Mouse (Mus musculus): ENCODE data around the gene Gm17349. TPM values are rescaled to one million over a fixed set of nuclear protein-coding genes. Genes with fewer than 3 reads are reported as not detected.

Gene Gm17349
- total and polyA plus RNA-seq, 3 experiments = 2.1 TPM; not detected in 2

- Histone ChIP-seq H3K4me1 (ENCODE audit: control insufficient read depth in 1 of 2, insufficient read depth in 2 of 2, low read length in 2 of 2) (peaks cover 0 to 22% of the 10 kb centered on the region in 2 experiments; a peak in 3 of 4 replicates), H3K79me2 (ENCODE audit: control insufficient read depth, insufficient read depth, low read length, poor library complexity) (peaks cover 4% of the 10 kb centered on the region; the same call in 1 of the 2 replicates), H3K9ac (ENCODE audit: control insufficient read depth, low read depth, low read length, poor library complexity, severe bottlenecking) (no peak overlapping the region), H3K9me3 (replicated peaks; ENCODE audit: insufficient read depth, low read length) (no peaks in the 10 kb centered on the region), H3K4me3 (ENCODE audit: control insufficient read depth in 1 of 2, insufficient read depth in 1 of 2, low read depth in 2 of 2, low read length in 2 of 2) (no peak overlapping the region), H3K27ac (ENCODE audit: control insufficient read depth, low read depth, low read length) (no peak overlapping the region), H3K27me3 (ENCODE audit: control insufficient read depth in 1 of 2, insufficient read depth in 2 of 2, low read length in 2 of 2) (peaks cover under 1 to 5% of the 10 kb centered on the region in 2 experiments; a peak in 3 of 4 replicates), H3K36me3 (ENCODE audit: control insufficient read depth in 1 of 2, insufficient read depth in 2 of 2, low read length in 2 of 2) (peaks cover 0 to 10% of the 10 kb centered on the region in 2 experiments; a peak in 1 of 4 replicates)
- TF ChIP-seq POLR2AphosphoS5 (IDR thresholded peaks at IDR 0.05; ENCODE audit: borderline replicate concordance, low read depth, low read length) = no peak
- no peak for TF ChIP-seq USF2 (IDR thresholded peaks at IDR 0.05; ENCODE audit: borderline replicate concordance in 1 of 2, insufficient read depth in 1 of 2, low read depth in 1 of 2, low read length in 2 of 2)
- TF ChIP-seq JUND (IDR thresholded peaks at IDR 0.05; ENCODE audit: low read depth, low read length) = no peak
- TF ChIP-seq POLR2A (IDR thresholded peaks at IDR 0.05; ENCODE audit: control insufficient read depth in 1 of 2, insufficient read depth in 1 of 2, low read depth in 1 of 2, low read length in 2 of 2, poor library complexity in 1 of 2) = no peak
- no peak for TF ChIP-seq CTCF (IDR thresholded peaks at IDR 0.05 in 2 of 3, conservative IDR thresholded peaks at IDR 0.05 in 1 of 3; ENCODE audit: control insufficient read depth in 1 of 3, insufficient read depth in 1 of 3, low read depth in 2 of 3, low read length in 3 of 3, poor library complexity in 1 of 3, severe bottlenecking in 1 of 3)
- TF ChIP-seq MAZ (IDR thresholded peaks at IDR 0.05; ENCODE audit: low read depth, low read length) = no peak
- TF ChIP-seq RAD21 (IDR thresholded peaks at IDR 0.05; ENCODE audit: low read depth, low read length) = no peak
- no peak for DNase-seq (ENCODE audit: low read depth, low spot score)
Measured at GRCm38 (mm10) chr15:99699715-99700114, 5.6 kb downstream of the Gm17349 start.

DNA sequence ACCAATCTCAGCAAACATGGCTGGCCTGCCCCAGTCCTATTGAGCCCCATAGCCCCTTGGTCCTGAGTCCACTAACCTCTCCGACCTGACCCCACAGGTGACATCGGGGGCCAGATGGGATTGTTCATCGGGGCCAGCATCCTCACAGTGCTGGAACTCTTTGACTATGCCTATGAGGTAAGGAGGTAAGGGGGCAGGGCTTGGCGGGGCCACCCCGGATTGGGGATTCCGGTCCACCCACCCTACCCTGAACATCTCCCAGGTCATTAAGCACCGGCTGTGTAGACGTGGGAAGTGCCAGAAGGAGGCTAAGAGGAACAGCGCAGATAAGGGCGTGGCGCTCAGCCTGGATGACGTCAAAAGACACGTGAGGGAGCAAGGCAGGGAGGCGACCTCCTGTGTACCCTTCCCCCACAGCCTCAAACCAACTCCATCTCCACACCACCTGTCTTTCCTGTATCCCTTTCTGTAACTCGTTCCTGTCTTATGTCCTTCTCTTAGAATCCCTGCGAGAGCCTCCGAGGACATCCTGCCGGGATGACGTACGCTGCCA, 6.7 kb downstream of the Gm17349 start:
- TF ChIP-seq POLR2A (IDR thresholded peaks at IDR 0.05; ENCODE audit: control insufficient read depth in 1 of 2, insufficient read depth in 1 of 2, low read depth in 1 of 2, low read length in 2 of 2, poor library complexity in 1 of 2) (0 out of 4 replicates have a peak, but pooled peaks of 1 of the 2 experiments have one; percentile 16), MXI1 (IDR thresholded peaks at IDR 0.05; ENCODE audit: low read depth, low read length) (0 out of 2 replicates have a peak, but pooled peaks have one; percentile 40), MYC (IDR thresholded peaks at IDR 0.05; ENCODE audit: low read depth, low read length) (no peak), EP300 (IDR thresholded peaks at IDR 0.05; ENCODE audit: low read depth in 1 of 2, low read length in 2 of 2) (peak in 1 of 2 experiments; percentile 11; a peak in 1 of 4 replicates), USF1 (IDR thresholded peaks at IDR 0.05; ENCODE audit: low read depth, low read length) (peak; percentile 91), SIN3A (IDR thresholded peaks at IDR 0.05; ENCODE audit: low read length) (peak; percentile 36; the same call in 1 of the 2 replicates), BHLHE40 (IDR thresholded peaks at IDR 0.05; ENCODE audit: borderline replicate concordance, low read depth, low read length) (peak; percentile 96), SMC3 (IDR thresholded peaks at IDR 0.05; ENCODE audit: low read depth, low read length) (no peak), USF2 (IDR thresholded peaks at IDR 0.05; ENCODE audit: borderline replicate concordance in 1 of 2, insufficient read depth in 1 of 2, low read depth in 1 of 2, low read length in 2 of 2) (peak in 1 of 2 experiments; percentile 62; a peak in 1 of 4 replicates), MAX (IDR thresholded peaks at IDR 0.05; ENCODE audit: low read length) (peak; percentile 72), ETS1 (IDR thresholded peaks at IDR 0.05; ENCODE audit: low read depth, low read length) (peak; percentile 29; the same call in 1 of the 2 replicates)

More for the DNA sequence above, 6.7 kb downstream of the Gm17349 start:
- Histone ChIP-seq H3K9ac (ENCODE audit: control insufficient read depth, low read depth, low read length, poor library complexity, severe bottlenecking) (no peak overlapping the region; the same call in 1 of the 2 replicates), H3K79me2 (ENCODE audit: control insufficient read depth, insufficient read depth, low read length, poor library complexity) (peaks cover 4% of the 10 kb centered on the region; the same call in 1 of the 2 replicates), H3K4me3 (ENCODE audit: control insufficient read depth in 1 of 2, insufficient read depth in 1 of 2, low read depth in 2 of 2, low read length in 2 of 2) (peak overlapping the region in 1 of 2 experiments; percentile 16; a peak in 1 of 4 replicates), H3K27me3 (ENCODE audit: control insufficient read depth in 1 of 2, insufficient read depth in 2 of 2, low read length in 2 of 2) (peaks cover 7 to 10% of the 10 kb centered on the region in 2 experiments; a peak in 3 of 4 replicates), H3K36me3 (ENCODE audit: control insufficient read depth in 1 of 2, insufficient read depth in 2 of 2, low read length in 2 of 2) (peaks cover 0 to 10% of the 10 kb centered on the region in 2 experiments; a peak in 1 of 4 replicates), H3K27ac (ENCODE audit: control insufficient read depth, low read depth, low read length) (no peak overlapping the region), H3K4me1 (ENCODE audit: control insufficient read depth in 1 of 2, insufficient read depth in 2 of 2, low read length in 2 of 2) (peaks cover 0 to 22% of the 10 kb centered on the region in 2 experiments; a peak in 3 of 4 replicates), H3K9me3 (replicated peaks; ENCODE audit: insufficient read depth, low read length) (no peaks in the 10 kb centered on the region)
- peak; percentile 55 for DNase-seq (ENCODE audit: low read depth, low spot score)

Measured in MEL (cell line).